Mouse (Mus musculus) brain, embryonic 18.5 days (tissue): ENCODE data around the gene Pkp4.

Source experiments
- DNase-seq: peaks from one replicate; pipeline ENCODE4 v3.0.0-alpha.2; 2012; ENCODE audit warnings: low read depth, low spot score

Gene Pkp4

GRCm38 (mm10) chr2:59184107-59185064, 23.7 kb downstream of the Pkp4 start:
- DNase-seq, result no peak

- DNase-seq, result no peak
These were observed 25.5 kb downstream of the Pkp4 start for GRCm38 (mm10) chr2:59186122-59186521.

GRCm38 (mm10) chr2:59186966-59187365, 26.3 kb downstream of the Pkp4 start:
- no peak for DNase-seq

GRCm38 (mm10) chr2:59188306-59188705, 27.7 kb downstream of the Pkp4 start:
- no peak for DNase-seq

GRCm38 (mm10) chr2:59189661-59190185, 29.1 kb downstream of the Pkp4 start:
- no peak for DNase-seq

- DNase-seq, result no peak
These were observed 29.5 kb downstream of the Pkp4 start for GRCm38 (mm10) chr2:59190186-59190585.

- no peak for DNase-seq
These were observed 30.8 kb downstream of the Pkp4 start for GRCm38 (mm10) chr2:59191466-59191865.

- DNase-seq, result no peak
These were observed 32.5 kb downstream of the Pkp4 start for GRCm38 (mm10) chr2:59193117-59193516.

GRCm38 (mm10) chr2:59197156-59197555, 36.5 kb downstream of the Pkp4 start:
- no peak for DNase-seq

- DNase-seq, result no peak
These were observed 38.9 kb downstream of the Pkp4 start for GRCm38 (mm10) chr2:59199476-59199976.

- no peak for DNase-seq
These were observed 39.9 kb downstream of the Pkp4 start for GRCm38 (mm10) chr2:59200511-59200910.

- DNase-seq, result no peak
These were observed 42.3 kb downstream of the Pkp4 start for GRCm38 (mm10) chr2:59202930-59203329.

GRCm38 (mm10) chr2:59203627-59204425, 43.2 kb downstream of the Pkp4 start:
- DNase-seq, result no peak

- no peak for DNase-seq
These were observed 44.4 kb downstream of the Pkp4 start for GRCm38 (mm10) chr2:59205092-59205491.

GRCm38 (mm10) chr2:59206190-59206589, 45.5 kb downstream of the Pkp4 start:
- no peak for DNase-seq

GRCm38 (mm10) chr2:59207240-59207639, 46.6 kb downstream of the Pkp4 start:
- DNase-seq, result no peak

- DNase-seq, result no peak
These were observed 47.1 kb downstream of the Pkp4 start for GRCm38 (mm10) chr2:59207725-59208124.

GRCm38 (mm10) chr2:59208276-59208675, 47.6 kb downstream of the Pkp4 start:
- no peak for DNase-seq

GRCm38 (mm10) chr2:59211051-59211450, 50.4 kb downstream of the Pkp4 start:
- DNase-seq, result no peak

GRCm38 (mm10) chr2:59212430-59212829, 51.8 kb downstream of the Pkp4 start:
- no peak for DNase-seq

- DNase-seq, result no peak
These were observed 52.2 kb downstream of the Pkp4 start for GRCm38 (mm10) chr2:59212846-59213245.

GRCm38 (mm10) chr2:59217931-59218330, 57.3 kb downstream of the Pkp4 start:
- no peak for DNase-seq
